Mouse (Mus musculus) heart, embryonic 10.5 days (tissue): Measurements from ENCODE around the gene Gm20388. TPM values are rescaled to one million over a fixed set of nuclear protein-coding genes. Genes with fewer than 3 reads are reported as not detected.
A peak's percentile ranks its signal among the peaks of the same experiment; 100 is the strongest.

Source experiments
- DNase-seq: peaks from one replicate; pipeline ENCODE4 v3.0.0-alpha.2; 2017; ENCODE audit warnings: low spot score
- H3K27ac ChIP-seq: fragments of 300-500 bp; sonication (generic); 2 replicates; pipeline ENCODE4 v1.5.1; 2016; ENCODE audit warnings: mild to moderate bottlenecking
- H3K27me3 ChIP-seq: fragments of 300-500 bp; sonication (generic); 2 replicates; pipeline ENCODE4 v1.6.1; 2016; ENCODE audit warnings: mild to moderate bottlenecking; ENCODE audit not compliant: poor library complexity, insufficient read depth, severe bottlenecking
- H3K36me3 ChIP-seq: fragments of 300-500 bp; sonication (generic); 2 replicates; pipeline ENCODE4 v1.6.1; 2016; ENCODE audit warnings: mild to moderate bottlenecking, moderate library complexity
- H3K4me1 ChIP-seq: fragments of 300-500 bp; sonication (generic); 2 replicates; pipeline ENCODE4 v1.6.1; 2016; ENCODE audit warnings: mild to moderate bottlenecking
- H3K4me3 ChIP-seq: fragments of 300-500 bp; sonication (generic); 2 replicates; pipeline ENCODE4 v1.5.1; 2016; ENCODE audit warnings: mild to moderate bottlenecking, moderate library complexity
- H3K9me3 ChIP-seq: fragments of 300-500 bp; sonication (generic); 2 replicates; pipeline ENCODE4 v1.6.1; 2016; ENCODE audit warnings: mild to moderate bottlenecking, moderate library complexity
- WGBS: fragments of 180-500 bp; shearing (Covaris S2); methylation state at CpG from one replicate; pipeline ENCODE4 v1.1.7; 2016; 5-methylcytosine and 5-hydroxymethylcytosine counted together
- polyA plus RNA-seq: library from polyadenylated mRNA; unstranded; fragments of >200 nt; fragmentation: Nextera tagmentation; extraction: Ambion mirVana; gene quantifications from 2 replicates; pipeline ENCODE4 v1.2.1, GENCODE M21; 2016

The Gm20388 gene
- polyA plus RNA-seq, 1 experiment from 2014 or later: 4.5 TPM

GRCm38 (mm10) chr8:120232398-120232797, 321.8 kb downstream of the Gm20388 start:
- peak overlapping the region; percentile 30; the same call in 1 of the 2 replicates for H3K27ac ChIP-seq
- DNase-seq: no peak
- peaks cover 78% of the 10 kb centered on the region for H3K4me1 ChIP-seq
- no peaks in the 10 kb centered on the region for H3K9me3 ChIP-seq
- H3K27me3 ChIP-seq: peaks cover 53% of the 10 kb centered on the region
- 49% methylated on average over 4 of the region's 4 CpGs for WGBS
- H3K36me3 ChIP-seq: peaks cover 12% of the 10 kb centered on the region; the same call in 1 of the 2 replicates
- H3K4me3 ChIP-seq: peak overlapping the region; percentile 75

GRCm38 (mm10) chr8:120232913-120233312, 322.3 kb downstream of the Gm20388 start:
- Histone ChIP-seq H3K4me1 (peaks cover 76% of the 10 kb centered on the region), H3K27me3 (peaks cover 53% of the 10 kb centered on the region), H3K9me3 (0 out of 2 replicates have a peak, but pooled peaks cover under 1% of the 10 kb centered on the region), H3K27ac (peak overlapping the region; percentile 30; the same call in 1 of the 2 replicates), H3K36me3 (peaks cover 18% of the 10 kb centered on the region), H3K4me3 (peak overlapping the region; percentile 75)
- no peak for DNase-seq
- 52% methylated on average over 13 of the region's 13 CpGs for WGBS

DNA sequence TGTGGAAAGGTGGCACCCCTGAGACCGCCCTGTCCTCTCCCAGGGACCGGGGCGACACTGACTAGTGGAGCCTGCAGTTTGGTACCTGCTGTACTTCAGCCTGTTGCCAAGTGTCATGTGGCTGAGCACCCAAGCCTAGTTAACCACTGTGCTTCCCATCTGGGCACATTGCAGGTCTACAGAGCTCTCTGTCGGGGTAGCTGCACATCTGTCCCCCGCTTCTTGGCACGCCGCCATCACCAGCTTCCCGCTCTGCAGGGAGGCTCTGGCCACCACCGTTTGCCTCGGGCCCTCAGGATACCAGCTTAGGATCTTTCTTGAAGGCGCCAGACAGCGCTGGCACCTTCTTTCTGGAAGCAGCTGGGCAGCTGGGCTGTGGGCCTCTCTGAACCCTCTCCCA, 323.8 kb downstream of the Gm20388 start:
- DNase-seq: no peak
- H3K27me3 ChIP-seq: peaks cover 44% of the 10 kb centered on the region
- H3K4me3 ChIP-seq: no peak overlapping the region
- WGBS: 63% methylated on average over 12 of the region's 12 CpGs
- H3K27ac ChIP-seq: no peak overlapping the region
- H3K36me3 ChIP-seq: peaks cover 26% of the 10 kb centered on the region
- 0 out of 2 replicates have a peak, but pooled peaks cover 4% of the 10 kb centered on the region for H3K9me3 ChIP-seq
- H3K4me1 ChIP-seq: peaks cover 66% of the 10 kb centered on the region

DNA sequence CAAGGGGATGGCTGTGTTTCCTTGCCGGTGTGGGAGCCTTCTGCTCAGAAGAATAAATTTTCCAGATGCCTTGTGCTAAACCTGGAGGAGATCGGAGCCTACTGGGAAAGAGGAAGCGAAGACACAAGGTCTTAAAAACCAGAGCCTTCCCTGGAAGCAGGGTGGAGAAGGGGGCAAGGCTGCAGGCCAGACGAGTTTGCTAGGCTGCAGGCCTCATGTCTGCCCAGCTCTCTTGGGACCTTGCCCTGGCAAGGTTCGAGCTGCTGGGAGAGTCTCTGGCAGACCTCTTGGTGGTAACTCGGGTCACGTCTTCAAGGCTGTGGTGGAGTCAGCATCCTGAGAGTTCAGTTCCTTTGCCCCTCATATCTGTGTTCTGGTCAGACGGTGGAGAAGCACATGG, 324.2 kb downstream of the Gm20388 start:
- Histone ChIP-seq H3K27ac (no peak overlapping the region), H3K36me3 (peaks cover 26% of the 10 kb centered on the region), H3K27me3 (peaks cover 40% of the 10 kb centered on the region), H3K4me3 (no peak overlapping the region), H3K4me1 (peaks cover 62% of the 10 kb centered on the region), H3K9me3 (0 out of 2 replicates have a peak, but pooled peaks cover 4% of the 10 kb centered on the region)
- DNase-seq: no peak
- WGBS: 69% methylated on average over 8 of the region's 8 CpGs

GRCm38 (mm10) chr8:120243222-120243621, 332.6 kb downstream of the Gm20388 start:
- Histone ChIP-seq H3K27ac (no peak overlapping the region), H3K4me3 (no peak overlapping the region), H3K9me3 (0 out of 2 replicates have a peak, but pooled peaks cover under 1% of the 10 kb centered on the region), H3K27me3 (no peaks in the 10 kb centered on the region), H3K4me1 (peaks cover 5% of the 10 kb centered on the region; the same call in 1 of the 2 replicates), H3K36me3 (peaks cover 24% of the 10 kb centered on the region)
- no peak for DNase-seq
- WGBS: 86% methylated on average over 4 of the region's 4 CpGs

- H3K36me3 ChIP-seq: peaks cover 19% of the 10 kb centered on the region
- H3K4me1 ChIP-seq: peaks cover 7% of the 10 kb centered on the region; the same call in 1 of the 2 replicates
- no peak overlapping the region for H3K27ac ChIP-seq
- no peak for DNase-seq
- no peak overlapping the region for H3K4me3 ChIP-seq
- WGBS: 88% methylated on average over 5 of the region's 5 CpGs
- no peaks in the 10 kb centered on the region for H3K9me3 ChIP-seq
- H3K27me3 ChIP-seq: no peaks in the 10 kb centered on the region
These were observed 333.3 kb downstream of the Gm20388 start for GRCm38 (mm10) chr8:120243916-120244451.

- Histone ChIP-seq H3K4me3 (no peak overlapping the region), H3K27ac (no peak overlapping the region), H3K27me3 (no peaks in the 10 kb centered on the region), H3K36me3 (peaks cover 19% of the 10 kb centered on the region), H3K9me3 (no peaks in the 10 kb centered on the region), H3K4me1 (peaks cover 10% of the 10 kb centered on the region)
- WGBS: 87% methylated on average over 10 of the region's 10 CpGs
- no peak for DNase-seq
These were observed 333.9 kb downstream of the Gm20388 start for GRCm38 (mm10) chr8:120244553-120244952.

GRCm38 (mm10) chr8:120247618-120248017, 337.0 kb downstream of the Gm20388 start:
- DNase-seq: no peak

DNA sequence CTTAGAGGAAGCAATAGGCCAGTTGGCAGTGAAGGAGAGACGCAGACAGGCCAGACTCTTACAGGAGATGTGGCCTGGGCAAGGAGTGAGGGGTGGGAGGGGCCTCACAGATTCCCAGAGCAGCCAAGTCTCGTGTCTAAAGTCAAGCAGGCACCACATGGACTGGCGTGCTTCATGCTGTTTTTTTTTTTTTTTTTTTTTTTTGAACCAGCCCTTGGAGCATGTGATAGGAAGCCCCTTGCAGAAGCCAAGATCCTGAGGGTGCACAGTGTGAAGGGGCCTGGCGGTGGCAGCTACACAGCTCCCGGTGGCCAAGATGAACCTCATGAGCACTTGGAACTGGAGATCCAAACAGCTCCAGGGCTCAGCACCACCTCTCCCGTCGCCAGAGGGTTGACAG, 337.4 kb downstream of the Gm20388 start:
- H3K27ac ChIP-seq: no peak overlapping the region
- no peak overlapping the region for H3K4me3 ChIP-seq
- H3K4me1 ChIP-seq: peaks cover 35% of the 10 kb centered on the region
- H3K27me3 ChIP-seq: no peaks in the 10 kb centered on the region
- peaks cover 12% of the 10 kb centered on the region for H3K36me3 ChIP-seq
- 81% methylated on average over 7 of the region's 7 CpGs for WGBS
- no peak for DNase-seq
- H3K9me3 ChIP-seq: no peaks in the 10 kb centered on the region

More at GRCm38 (mm10) chr8:120247618-120248017, 337.0 kb downstream of the Gm20388 start:
- H3K4me1 ChIP-seq: peaks cover 35% of the 10 kb centered on the region
- no peak overlapping the region for H3K4me3 ChIP-seq
- peaks cover 12% of the 10 kb centered on the region for H3K36me3 ChIP-seq
- no peaks in the 10 kb centered on the region for H3K27me3 ChIP-seq
- 85% methylated on average over 5 of the region's 5 CpGs for WGBS
- no peaks in the 10 kb centered on the region for H3K9me3 ChIP-seq
- no peak overlapping the region for H3K27ac ChIP-seq

DNA sequence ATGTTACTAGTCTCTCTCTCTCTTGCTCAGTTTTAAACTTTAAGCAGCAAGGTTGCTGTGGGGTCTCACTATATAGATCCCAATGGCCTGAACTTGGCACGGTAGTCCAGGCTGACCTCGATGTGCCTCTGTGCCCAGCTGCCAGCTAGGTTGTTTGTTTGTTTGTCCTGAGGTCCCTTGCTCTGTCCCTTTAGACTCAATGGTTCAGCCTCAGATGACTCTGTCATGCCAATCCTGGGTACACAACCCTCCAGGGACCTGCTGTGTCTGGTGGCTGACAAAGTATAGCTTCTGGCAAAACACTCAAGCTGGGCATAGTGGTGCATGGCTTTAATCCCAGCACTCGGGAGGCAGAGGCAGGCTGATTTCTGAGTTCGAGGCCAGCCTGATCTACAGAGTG, 337.8 kb downstream of the Gm20388 start:
- DNase-seq: no peak
- Histone ChIP-seq H3K27me3 (no peaks in the 10 kb centered on the region), H3K27ac (no peak overlapping the region), H3K9me3 (no peaks in the 10 kb centered on the region), H3K36me3 (peaks cover 12% of the 10 kb centered on the region), H3K4me1 (peaks cover 35% of the 10 kb centered on the region), H3K4me3 (no peak overlapping the region)
- 85% methylated on average over 4 of the region's 4 CpGs for WGBS

DNA sequence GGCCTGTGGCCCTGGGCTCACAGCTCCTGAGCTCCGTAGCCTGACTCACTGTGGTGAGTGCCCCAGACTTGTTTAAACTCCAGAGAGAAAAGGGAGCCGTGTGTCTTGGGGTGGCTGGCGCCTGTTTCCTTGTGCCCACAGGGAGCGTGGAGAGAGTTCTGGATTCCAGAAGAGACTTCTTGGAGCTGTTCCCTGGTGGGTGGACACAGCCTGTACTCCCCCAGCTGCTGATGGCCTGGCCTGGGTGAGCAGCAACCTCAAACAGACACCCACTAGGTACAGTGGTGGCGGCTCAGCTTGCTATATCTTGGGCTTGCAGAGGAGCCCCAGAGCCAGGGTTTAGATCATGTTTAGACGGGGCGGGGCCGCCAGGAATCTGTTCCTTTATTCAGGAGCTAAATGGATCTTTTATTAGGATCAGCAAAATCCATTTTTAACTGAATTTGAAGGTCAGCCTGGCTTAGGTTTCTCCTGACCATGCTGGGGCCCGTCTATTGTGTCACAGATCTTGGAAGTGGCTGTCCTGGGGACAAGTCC, 339.2 kb downstream of the Gm20388 start:
- no peaks in the 10 kb centered on the region for H3K27me3 ChIP-seq
- DNase-seq: no peak
- peak overlapping the region; percentile 63 for H3K27ac ChIP-seq
- no peaks in the 10 kb centered on the region for H3K9me3 ChIP-seq
- peaks cover 37% of the 10 kb centered on the region for H3K4me1 ChIP-seq
- H3K36me3 ChIP-seq: no peaks in the 10 kb centered on the region
- WGBS: 79% methylated on average over 9 of the region's 9 CpGs
- H3K4me3 ChIP-seq: no peak overlapping the region

DNA sequence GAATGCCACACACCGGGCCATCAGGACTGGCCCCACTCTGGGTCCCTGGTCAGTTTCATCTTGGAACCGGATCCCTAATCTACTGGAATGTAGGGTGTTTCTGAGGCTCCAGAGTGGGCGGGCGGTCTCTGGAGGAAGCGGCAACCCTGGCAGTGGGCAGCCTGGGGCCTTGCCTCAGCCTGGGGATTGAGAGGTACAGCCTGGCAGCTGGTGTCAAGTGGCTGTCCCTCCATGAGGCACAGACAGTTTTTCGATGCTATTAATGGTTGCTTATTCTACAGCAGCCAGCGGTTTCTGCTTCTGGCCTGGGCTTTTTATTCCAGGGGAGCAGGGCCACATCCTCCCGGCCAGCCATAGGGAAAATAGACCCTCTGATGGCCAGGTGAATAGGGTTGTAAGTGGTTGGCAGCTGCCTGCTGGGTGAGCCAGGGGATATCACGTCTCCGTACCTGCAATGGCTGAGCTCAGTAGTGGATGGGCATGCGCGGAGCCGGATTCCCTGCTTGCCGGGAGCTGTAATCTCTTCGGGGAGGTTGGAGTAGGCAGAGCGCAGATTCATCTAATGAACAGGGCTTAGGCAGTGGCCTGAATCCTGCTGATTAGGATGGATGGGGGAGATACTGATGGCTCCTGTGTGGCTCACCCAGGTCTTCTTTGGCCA, 340.2 kb downstream of the Gm20388 start:
- no peak for DNase-seq
- Histone ChIP-seq H3K4me1 (peaks cover 46% of the 10 kb centered on the region), H3K27ac (peak overlapping the region; percentile 24), H3K9me3 (no peaks in the 10 kb centered on the region), H3K27me3 (no peaks in the 10 kb centered on the region), H3K36me3 (no peaks in the 10 kb centered on the region), H3K4me3 (no peak overlapping the region; the same call in 1 of the 2 replicates)
- 58% methylated on average over 16 of the region's 16 CpGs for WGBS

- Histone ChIP-seq H3K9me3 (no peaks in the 10 kb centered on the region), H3K27ac (peak overlapping the region; percentile 24; the same call in 1 of the 2 replicates), H3K4me3 (no peak overlapping the region), H3K27me3 (no peaks in the 10 kb centered on the region), H3K36me3 (no peaks in the 10 kb centered on the region), H3K4me1 (peaks cover 48% of the 10 kb centered on the region)
- DNase-seq: no peak
- WGBS: 58% methylated on average over 9 of the region's 9 CpGs
These were observed 340.9 kb downstream of the Gm20388 start for GRCm38 (mm10) chr8:120251411-120252035.
